Mouse (Mus musculus): ENCODE data around the gene Creg1.

DNA sequence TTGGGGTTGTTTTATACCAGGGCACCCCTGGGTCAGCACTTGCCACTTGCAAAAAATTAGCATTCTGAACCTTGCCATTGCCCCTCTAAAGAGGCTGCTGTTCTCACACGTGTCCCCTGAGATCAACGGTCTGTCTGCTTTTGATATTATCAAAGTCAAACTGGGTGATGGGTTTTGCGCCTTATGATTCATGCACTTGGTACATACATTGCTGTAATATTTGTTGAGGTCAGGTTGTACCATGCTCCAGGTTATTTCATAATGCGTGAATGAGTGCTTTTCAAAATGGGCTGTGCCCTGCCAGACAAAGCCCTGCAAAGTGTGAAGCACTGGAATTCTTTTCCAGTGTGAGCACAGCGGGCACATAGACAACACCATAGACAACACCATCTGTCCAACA, 11.7 kb upstream of the Creg1 start:
- TF ChIP-seq CTCF (IDR thresholded peaks at IDR 0.05; ENCODE audit: low read depth) = no peak
- no peak for TF ChIP-seq EP300 (IDR thresholded peaks at IDR 0.05; ENCODE audit: low read depth)

Data from heart, postnatal 0 days (tissue).